Mouse (Mus musculus): ENCODE measurements around the gene Galnt17.

DNA sequence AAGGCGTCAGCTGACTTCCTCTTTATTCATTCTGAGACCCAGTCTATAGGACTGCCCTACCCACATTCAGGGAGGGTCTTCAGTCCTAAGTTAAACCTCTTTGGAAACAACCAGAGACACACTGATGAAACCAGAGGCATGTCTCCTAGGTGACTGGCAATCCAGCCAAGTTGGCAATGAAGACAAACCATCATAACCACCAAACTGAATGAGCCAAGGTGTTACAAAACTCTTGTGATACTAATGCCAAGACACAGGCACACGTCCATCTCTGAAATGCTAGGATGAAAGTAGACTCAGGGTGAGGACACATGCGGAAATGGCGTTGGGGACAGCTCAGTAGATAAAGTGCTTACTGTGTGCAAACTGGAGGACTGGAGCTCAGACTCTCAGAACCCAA lies 211.5 kb downstream of the Galnt17 start:
- no peak for TF ChIP-seq POLR2A (IDR thresholded peaks at IDR 0.05; ENCODE audit: extremely low read depth, insufficient read depth, low read length)
- TF ChIP-seq CTCF (IDR thresholded peaks at IDR 0.05; ENCODE audit: low read depth, low read length), result no peak

Measured in liver, adult 2 months (tissue).